Mouse (Mus musculus): Measurements from ENCODE around the gene Rab38. TPM values are rescaled to one million over a fixed set of nuclear protein-coding genes. Genes with fewer than 3 reads are reported as not detected.
A peak's percentile ranks its signal among the peaks of the same experiment; 100 is the strongest.

The Rab38 gene
- polyA plus RNA-seq, 1 experiment from 2014 or later: 0.61 TPM

DNA sequence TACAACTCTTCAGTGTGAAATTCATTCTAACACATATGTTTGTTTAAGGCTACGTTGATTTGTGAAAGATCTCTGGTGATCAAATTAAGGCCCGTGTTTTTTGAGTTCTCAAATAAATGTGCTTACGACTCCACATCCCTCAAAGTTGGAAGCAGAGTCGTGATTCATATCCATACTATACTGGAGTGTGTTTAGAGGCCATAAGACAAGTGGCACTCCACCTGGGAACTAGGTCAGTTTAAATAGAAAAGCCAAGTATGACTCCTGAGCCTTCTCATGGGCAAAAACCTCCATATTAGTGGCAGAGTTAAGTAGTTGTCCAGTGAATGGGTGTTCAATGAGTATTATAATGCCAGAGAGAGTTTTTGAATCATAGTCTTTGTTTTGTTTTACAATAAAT lies 13.4 kb downstream of the Rab38 start:
- 85% methylated on average over 4 of the region's 4 CpGs for WGBS
- no peak for ATAC-seq
- Histone ChIP-seq H3K27me3 (no peaks in the 10 kb centered on the region), H3K27ac (no peak overlapping the region), H3K9me3 (replicated peaks) (no peaks in the 10 kb centered on the region), H3K9ac (no peak overlapping the region), H3K4me2 (no peak overlapping the region), H3K36me3 (ENCODE audit: poor library complexity, severe bottlenecking) (no peaks in the 10 kb centered on the region), H3K4me1 (no peaks in the 10 kb centered on the region), H3K4me3 (no peak overlapping the region)

DNA sequence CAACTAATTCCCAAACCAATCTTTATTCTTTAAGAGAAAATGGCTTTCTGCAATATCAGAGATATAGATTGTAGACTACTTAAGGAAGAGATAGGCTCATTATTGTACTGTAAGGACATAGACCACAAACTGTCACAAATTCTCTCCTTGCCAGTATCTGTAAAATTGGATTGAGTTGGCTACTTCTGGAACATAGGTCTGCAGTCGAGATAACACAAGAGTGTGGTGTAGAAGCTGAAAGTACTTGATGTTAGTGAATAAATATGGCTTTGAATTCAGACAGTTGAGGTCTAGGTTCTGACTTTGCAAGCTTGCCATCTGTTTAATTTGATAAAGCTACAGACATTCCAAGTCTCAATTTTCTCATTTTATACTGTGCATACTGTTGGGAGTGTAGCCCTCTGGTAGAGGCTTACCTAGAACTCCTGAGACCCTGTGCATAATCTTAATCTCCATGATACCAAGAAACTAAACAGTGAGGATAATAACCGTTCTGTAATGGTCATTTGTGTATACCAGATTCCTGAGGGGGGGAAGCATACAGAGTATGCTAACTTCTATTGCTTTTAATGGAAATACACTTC lies 15.3 kb downstream of the Rab38 start:
- WGBS: 77% methylated on average over 2 of the region's 2 CpGs
- no peak overlapping the region for H3K4me3 ChIP-seq
- H3K36me3 ChIP-seq (ENCODE audit: poor library complexity, severe bottlenecking): no peaks in the 10 kb centered on the region
- H3K4me2 ChIP-seq: no peak overlapping the region
- H3K9ac ChIP-seq: no peak overlapping the region
- no peak overlapping the region for H3K27ac ChIP-seq
- H3K4me1 ChIP-seq: no peaks in the 10 kb centered on the region
- ATAC-seq: no peak
- H3K27me3 ChIP-seq: no peaks in the 10 kb centered on the region
- no peaks in the 10 kb centered on the region for H3K9me3 ChIP-seq (replicated peaks)

DNA sequence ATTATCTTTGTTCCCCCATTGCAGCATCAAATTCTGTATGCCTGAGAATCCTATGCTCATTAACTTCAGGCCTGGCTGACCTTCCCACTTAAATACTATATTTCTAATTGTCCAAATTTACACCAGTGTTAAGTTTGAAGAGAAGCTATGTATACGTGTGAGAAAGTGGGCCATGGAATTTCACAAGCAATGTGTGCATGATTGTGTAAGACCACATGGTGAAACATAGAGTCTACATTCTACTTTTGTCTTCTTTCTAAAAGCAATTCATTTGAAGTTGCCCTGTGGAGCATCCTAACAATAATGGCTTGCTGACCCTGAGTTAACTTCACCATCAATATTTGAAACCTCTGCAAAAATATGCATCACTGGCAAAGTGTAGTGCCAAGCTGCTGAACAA lies 23.2 kb downstream of the Rab38 start:
- H3K4me1 ChIP-seq: no peaks in the 10 kb centered on the region
- H3K27me3 ChIP-seq: no peaks in the 10 kb centered on the region
- no peaks in the 10 kb centered on the region for H3K36me3 ChIP-seq (ENCODE audit: poor library complexity, severe bottlenecking)
- no peak overlapping the region for H3K4me3 ChIP-seq
- H3K9me3 ChIP-seq (replicated peaks): no peaks in the 10 kb centered on the region
- WGBS: 73% methylated on average over 1 of the region's 1 CpGs
- H3K4me2 ChIP-seq: no peak overlapping the region
- H3K9ac ChIP-seq: no peak overlapping the region
- no peak overlapping the region for H3K27ac ChIP-seq
- ATAC-seq: no peak

DNA sequence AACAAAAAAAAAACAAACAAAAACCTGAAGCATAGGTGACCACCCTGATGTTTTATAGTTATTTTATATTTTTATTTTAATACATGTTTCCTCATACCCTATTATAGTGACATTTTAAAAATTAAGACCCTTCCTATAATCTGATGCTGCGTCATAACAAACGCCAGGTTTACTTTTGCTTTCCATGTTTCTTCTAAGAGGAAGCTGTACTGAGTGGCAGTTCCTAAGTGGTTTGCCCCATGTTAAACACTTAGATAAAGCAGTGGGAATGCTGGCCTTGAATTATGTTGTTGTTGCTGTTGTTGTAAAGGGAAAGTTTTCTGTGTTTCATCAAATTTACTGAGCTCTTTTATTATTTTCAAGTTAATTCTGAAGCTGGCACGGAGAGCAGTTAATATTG lies 27.8 kb downstream of the Rab38 start:
- no peaks in the 10 kb centered on the region for H3K4me1 ChIP-seq
- no peak overlapping the region for H3K4me3 ChIP-seq
- H3K9ac ChIP-seq: no peak overlapping the region
- H3K27ac ChIP-seq: no peak overlapping the region
- WGBS: 86% methylated on average over 3 of the region's 3 CpGs
- no peaks in the 10 kb centered on the region for H3K27me3 ChIP-seq
- no peak overlapping the region for H3K4me2 ChIP-seq
- no peak for ATAC-seq
- H3K9me3 ChIP-seq (replicated peaks): no peaks in the 10 kb centered on the region
- no peaks in the 10 kb centered on the region for H3K36me3 ChIP-seq (ENCODE audit: poor library complexity, severe bottlenecking)

DNA sequence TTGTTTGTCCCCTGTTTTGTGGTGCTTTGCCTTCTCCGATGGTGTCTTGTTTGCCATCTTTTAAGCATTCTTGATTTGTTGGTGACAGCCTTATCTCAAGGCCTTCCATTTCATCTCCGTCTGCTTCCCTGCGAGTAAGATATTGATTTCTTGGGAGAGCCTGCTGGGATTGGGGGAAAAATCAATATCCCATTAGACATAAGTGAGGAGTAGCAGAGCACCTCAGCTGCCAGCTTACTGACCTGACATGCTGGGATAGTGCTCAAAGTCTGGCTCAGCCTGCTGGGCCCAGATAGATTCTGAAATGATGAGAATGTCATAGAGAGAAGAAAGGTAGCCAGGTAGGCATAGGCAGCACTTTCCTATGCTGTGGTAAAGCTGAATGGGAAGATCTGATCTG lies 37.7 kb downstream of the Rab38 start:
- H3K4me1 ChIP-seq: no peaks in the 10 kb centered on the region
- no peaks in the 10 kb centered on the region for H3K9me3 ChIP-seq (replicated peaks)
- ATAC-seq: no peak
- no peak overlapping the region for H3K4me3 ChIP-seq
- H3K27ac ChIP-seq: no peak overlapping the region
- 76% methylated on average over 3 of the region's 3 CpGs for WGBS
- no peaks in the 10 kb centered on the region for H3K27me3 ChIP-seq
- H3K4me2 ChIP-seq: no peak overlapping the region
- no peaks in the 10 kb centered on the region for H3K36me3 ChIP-seq (ENCODE audit: poor library complexity, severe bottlenecking)
- no peak overlapping the region for H3K9ac ChIP-seq

DNA sequence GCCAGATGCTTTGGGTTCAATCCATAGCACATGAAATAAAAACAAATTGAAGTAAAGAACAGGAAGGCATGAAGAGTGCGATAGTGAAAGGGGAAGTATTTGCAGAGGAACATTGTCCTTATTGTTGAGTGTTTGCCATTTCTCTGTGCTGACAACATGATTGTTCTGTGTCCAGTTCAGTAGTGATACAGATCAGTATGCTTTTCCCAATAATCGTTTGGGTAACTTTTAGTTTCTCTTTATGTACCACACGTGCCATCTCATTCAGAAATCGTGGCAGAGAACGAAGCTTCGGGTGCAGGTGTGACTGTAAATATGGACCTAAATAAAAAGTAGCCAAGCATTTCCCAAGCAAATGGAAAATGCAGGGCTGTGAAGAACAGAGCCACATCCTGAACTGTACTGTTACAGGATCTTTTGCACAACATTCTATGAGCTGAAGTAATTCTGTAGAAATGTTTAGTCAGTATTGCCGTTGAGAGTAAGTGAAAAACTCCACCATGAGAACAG lies 52.1 kb downstream of the Rab38 start:
- H3K27me3 ChIP-seq: no peaks in the 10 kb centered on the region
- H3K4me1 ChIP-seq: no peaks in the 10 kb centered on the region
- H3K4me2 ChIP-seq: no peak overlapping the region
- H3K9me3 ChIP-seq (replicated peaks): no peaks in the 10 kb centered on the region
- no peak overlapping the region for H3K9ac ChIP-seq
- no peak overlapping the region for H3K27ac ChIP-seq
- H3K36me3 ChIP-seq (ENCODE audit: poor library complexity, severe bottlenecking): no peaks in the 10 kb centered on the region
- no peak for ATAC-seq
- no peak overlapping the region for H3K4me3 ChIP-seq
- 87% methylated on average over 7 of the region's 7 CpGs for WGBS

DNA sequence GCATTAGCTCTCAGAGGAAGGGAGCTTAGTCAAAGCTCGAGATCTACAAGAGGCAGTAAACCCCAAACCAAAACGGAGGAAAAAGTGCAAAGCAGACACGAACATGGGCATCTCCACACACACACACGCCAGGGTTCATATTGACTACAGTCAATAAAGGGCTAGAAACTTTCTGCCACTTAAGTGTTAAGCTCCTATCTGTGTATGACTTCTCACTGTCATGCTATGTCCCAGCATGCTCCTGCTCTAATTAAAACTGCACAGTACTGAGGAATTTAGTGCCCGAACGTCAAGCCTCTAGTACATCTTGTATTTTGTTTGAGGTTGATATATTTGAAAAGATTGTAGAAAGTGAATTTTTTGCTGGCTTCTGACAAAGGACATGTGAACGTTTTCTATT lies 52.6 kb downstream of the Rab38 start:
- 77% methylated on average over 7 of the region's 7 CpGs for WGBS
- ATAC-seq: no peak
- H3K36me3 ChIP-seq (ENCODE audit: poor library complexity, severe bottlenecking): no peaks in the 10 kb centered on the region

DNA sequence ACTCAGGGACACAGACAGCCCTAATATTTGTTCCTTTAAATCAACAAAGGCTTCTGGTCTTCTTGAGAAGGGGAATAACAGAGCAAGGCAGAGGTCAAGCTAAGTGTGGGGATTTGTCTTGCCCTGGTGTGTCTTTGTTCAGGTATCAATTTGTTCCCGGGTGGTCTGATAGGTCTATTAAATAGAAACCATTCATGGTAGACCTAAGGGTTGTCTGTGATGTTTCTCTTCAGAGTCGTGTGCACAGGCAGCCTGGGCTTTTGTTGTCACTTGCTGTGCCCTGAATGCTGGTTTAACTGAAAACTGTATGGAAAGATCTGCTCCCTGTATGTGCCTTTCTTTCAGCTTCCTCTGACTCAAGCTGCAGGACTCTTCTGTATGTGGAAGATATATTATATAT lies 60.9 kb downstream of the Rab38 start:
- Histone ChIP-seq H3K36me3 (ENCODE audit: poor library complexity, severe bottlenecking) (no peaks in the 10 kb centered on the region), H3K4me2 (no peak overlapping the region), H3K4me1 (no peaks in the 10 kb centered on the region), H3K9me3 (replicated peaks) (no peaks in the 10 kb centered on the region), H3K27ac (no peak overlapping the region), H3K27me3 (no peaks in the 10 kb centered on the region), H3K4me3 (no peak overlapping the region), H3K9ac (no peak overlapping the region)
- ATAC-seq: peak; percentile 68; the same call in 1 of the 2 replicates
- 7% methylated on average over 2 of the region's 2 CpGs for WGBS

More for the DNA sequence above, 52.6 kb downstream of the Rab38 start:
- Histone ChIP-seq H3K9ac (no peak overlapping the region), H3K4me3 (no peak overlapping the region), H3K4me1 (no peaks in the 10 kb centered on the region), H3K9me3 (replicated peaks) (no peaks in the 10 kb centered on the region), H3K27me3 (no peaks in the 10 kb centered on the region), H3K4me2 (no peak overlapping the region), H3K27ac (no peak overlapping the region)

DNA sequence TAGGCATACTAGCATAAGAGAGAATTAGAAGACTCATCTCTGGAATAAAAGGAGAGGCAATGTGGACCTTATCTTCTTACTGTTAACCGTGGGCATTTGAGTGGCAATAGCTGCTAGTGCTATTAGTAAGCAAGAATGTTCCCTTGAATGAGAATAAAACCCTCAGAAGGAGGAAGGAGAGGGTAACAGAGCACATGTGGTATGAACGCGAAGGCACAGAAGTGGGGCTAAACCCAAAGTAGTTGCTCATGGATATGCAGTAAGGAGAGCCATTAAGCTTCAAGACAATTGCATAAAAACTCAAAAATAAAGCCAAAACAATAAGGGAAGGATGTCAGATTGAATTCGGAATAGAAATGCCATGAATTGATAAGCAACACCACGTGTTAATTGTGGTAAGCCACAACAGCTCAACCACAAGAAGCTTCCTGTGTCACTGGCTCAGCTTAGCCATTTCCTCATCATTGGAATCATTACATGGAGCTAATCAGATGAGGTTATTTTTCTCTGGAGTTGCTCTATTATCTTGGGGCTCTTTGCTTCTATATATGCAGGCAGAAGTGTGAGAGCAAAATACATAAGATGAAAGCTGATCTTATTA lies 72.2 kb downstream of the Rab38 start:
- H3K9me3 ChIP-seq (replicated peaks): no peaks in the 10 kb centered on the region
- ATAC-seq: no peak
- no peaks in the 10 kb centered on the region for H3K27me3 ChIP-seq
- H3K4me3 ChIP-seq: no peak overlapping the region
- no peak overlapping the region for H3K4me2 ChIP-seq
- no peak overlapping the region for H3K9ac ChIP-seq
- H3K4me1 ChIP-seq: no peaks in the 10 kb centered on the region
- 88% methylated on average over 5 of the region's 5 CpGs for WGBS
- no peaks in the 10 kb centered on the region for H3K36me3 ChIP-seq (ENCODE audit: poor library complexity, severe bottlenecking)
- no peak overlapping the region for H3K27ac ChIP-seq

DNA sequence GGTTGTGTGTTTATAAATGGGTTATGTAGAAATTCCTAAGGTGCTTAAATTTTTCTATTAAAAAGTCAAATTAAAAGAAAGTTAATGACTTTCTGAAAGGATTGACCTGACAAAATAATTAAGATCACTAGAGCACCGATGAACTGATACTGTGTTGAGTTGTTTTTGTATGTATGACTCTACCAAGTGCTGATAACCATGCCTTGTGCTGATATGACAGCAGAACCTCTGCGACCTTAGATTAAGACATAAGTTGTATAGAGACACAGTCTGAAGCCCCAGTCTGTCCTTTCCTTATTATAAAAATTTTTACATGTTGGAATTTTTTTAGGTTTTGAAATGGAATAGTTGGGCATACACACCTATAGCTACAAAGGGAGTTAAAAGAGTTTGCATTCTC lies 79.7 kb downstream of the Rab38 start:
- no peak overlapping the region for H3K4me3 ChIP-seq
- no peaks in the 10 kb centered on the region for H3K9me3 ChIP-seq (replicated peaks)
- no peak for ATAC-seq
- H3K4me2 ChIP-seq: no peak overlapping the region
- H3K9ac ChIP-seq: no peak overlapping the region
- no peaks in the 10 kb centered on the region for H3K27me3 ChIP-seq
- 87% methylated on average over 2 of the region's 2 CpGs for WGBS
- no peaks in the 10 kb centered on the region for H3K36me3 ChIP-seq (ENCODE audit: poor library complexity, severe bottlenecking)
- no peaks in the 10 kb centered on the region for H3K4me1 ChIP-seq
- H3K27ac ChIP-seq: no peak overlapping the region

DNA sequence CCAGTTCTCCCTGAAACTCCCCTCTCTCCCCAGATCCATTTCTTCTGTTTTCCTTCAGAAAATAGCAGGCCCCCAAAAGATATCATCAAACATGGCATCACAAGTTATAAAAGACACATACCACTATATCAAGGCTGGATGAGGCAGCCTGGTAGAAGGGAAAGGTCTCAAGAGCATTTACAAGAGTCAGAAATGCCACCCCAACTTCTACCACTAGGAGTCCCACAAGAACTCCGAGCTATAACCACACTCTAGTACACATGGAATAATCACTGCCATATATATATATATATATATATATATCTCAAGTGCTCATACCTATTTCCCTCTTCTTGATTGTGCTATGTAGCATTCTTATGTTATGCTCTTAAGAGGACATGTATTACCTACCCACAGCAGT lies 92.4 kb downstream of the Rab38 start:
- Histone ChIP-seq H3K9me3 (replicated peaks) (no peaks in the 10 kb centered on the region), H3K9ac (no peak overlapping the region), H3K27me3 (no peaks in the 10 kb centered on the region), H3K27ac (no peak overlapping the region), H3K4me1 (no peaks in the 10 kb centered on the region), H3K4me2 (no peak overlapping the region), H3K4me3 (no peak overlapping the region), H3K36me3 (ENCODE audit: poor library complexity, severe bottlenecking) (no peaks in the 10 kb centered on the region)
- no peak for ATAC-seq
- 72% methylated on average over 1 of the region's 1 CpGs for WGBS

DNA sequence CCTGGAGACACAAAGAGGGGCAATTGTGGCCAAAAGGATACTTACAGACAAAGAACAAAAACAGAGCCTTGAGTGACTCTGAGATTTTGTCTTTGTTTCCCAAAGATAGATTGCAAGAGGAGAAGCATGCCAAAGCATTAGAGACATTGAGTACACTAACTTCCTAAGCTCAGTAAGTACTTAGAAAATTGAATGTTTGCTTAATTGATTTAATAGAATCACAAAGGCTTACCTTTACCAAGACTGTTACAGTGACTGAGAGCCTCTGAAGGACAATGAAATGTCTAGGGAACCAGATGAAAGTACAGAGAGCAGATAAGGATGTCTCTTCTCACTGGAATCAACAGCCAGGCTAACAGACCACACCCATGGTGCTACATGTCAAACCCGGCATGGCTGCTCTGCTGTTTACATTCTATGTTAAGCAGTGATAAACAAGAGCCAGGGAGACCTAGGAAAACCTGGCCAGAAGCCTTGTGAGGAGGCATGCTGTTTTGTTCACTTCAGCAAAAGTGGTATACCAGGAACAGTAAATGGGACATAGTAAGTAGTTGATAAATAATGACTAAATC lies 97.1 kb downstream of the Rab38 start:
- H3K9me3 ChIP-seq (replicated peaks): no peaks in the 10 kb centered on the region
- H3K27ac ChIP-seq: no peak overlapping the region
- no peak overlapping the region for H3K4me3 ChIP-seq
- no peaks in the 10 kb centered on the region for H3K27me3 ChIP-seq
- no peak for ATAC-seq
- no peaks in the 10 kb centered on the region for H3K4me1 ChIP-seq
- H3K9ac ChIP-seq: no peak overlapping the region
- H3K36me3 ChIP-seq (ENCODE audit: poor library complexity, severe bottlenecking): no peaks in the 10 kb centered on the region
- 54% methylated on average over 1 of the region's 1 CpGs for WGBS
- no peak overlapping the region for H3K4me2 ChIP-seq

DNA sequence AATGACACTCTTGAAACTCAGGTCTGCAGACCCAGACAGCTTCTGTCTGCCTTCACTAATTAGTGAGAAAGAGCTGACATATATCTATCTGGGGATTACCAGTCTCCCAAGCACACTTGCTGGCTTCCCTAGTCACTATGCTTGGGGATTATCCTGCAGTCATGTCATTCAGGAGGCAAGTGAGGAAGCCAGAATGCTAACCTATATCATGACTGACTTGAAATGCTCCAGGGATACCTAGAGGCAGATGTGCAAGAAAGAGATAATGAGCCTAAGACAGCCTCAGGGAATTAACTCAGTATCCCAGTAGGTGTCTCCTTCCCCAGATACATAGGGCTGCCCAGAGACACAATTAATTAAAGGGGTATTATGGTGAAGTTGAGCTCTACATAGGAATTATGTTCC lies 106.1 kb downstream of the Rab38 start:
- H3K9ac ChIP-seq: no peak overlapping the region
- no peaks in the 10 kb centered on the region for H3K4me1 ChIP-seq
- no peaks in the 10 kb centered on the region for H3K27me3 ChIP-seq
- H3K36me3 ChIP-seq (ENCODE audit: poor library complexity, severe bottlenecking): no peaks in the 10 kb centered on the region
- no peak overlapping the region for H3K4me3 ChIP-seq
- ATAC-seq: no peak
- no peaks in the 10 kb centered on the region for H3K9me3 ChIP-seq (replicated peaks)
- H3K4me2 ChIP-seq: no peak overlapping the region
- H3K27ac ChIP-seq: no peak overlapping the region
